Mouse (Mus musculus) midbrain, embryonic 14.5 days (tissue): ENCODE data around the gene Hmgb1. TPM values are rescaled to one million over a fixed set of nuclear protein-coding genes. Genes with fewer than 3 reads are reported as not detected.

Experiments used
- ATAC-seq: fragments of 200-750 bp; cut with Nextera tagmentation; 2 replicates; pipeline ENCODE4 v1.8.0; 2017; ENCODE audit warnings: moderate number of reproducible peaks, moderate library complexity; ENCODE audit not compliant: low FRiP score, low TSS enrichment
- DNase-seq: peaks from one replicate; pipeline ENCODE4 v3.0.0-alpha.2; 2015
- H3K27ac ChIP-seq: fragments of 300-500 bp; sonication (generic); replicated peaks from 2 replicates; pipeline ENCODE4 v1.5.1; 2014; ENCODE audit warnings: mild to moderate bottlenecking, low read depth, low read length, moderate library complexity
- H3K27me3 ChIP-seq: fragments of 300-500 bp; sonication (generic); 2 replicates; pipeline ENCODE4 v1.6.1; 2014; ENCODE audit warnings: low read length, control low read depth, mixed read lengths; ENCODE audit not compliant: control insufficient read depth, insufficient read depth
- H3K36me3 ChIP-seq: fragments of 300-500 bp; sonication (generic); 2 replicates; pipeline ENCODE4 v1.6.1; 2014; ENCODE audit warnings: low read length, control low read depth; ENCODE audit not compliant: control insufficient read depth, insufficient read depth
- H3K4me1 ChIP-seq: fragments of 300-500 bp; sonication (generic); 2 replicates; pipeline ENCODE4 v1.6.1; 2014; ENCODE audit warnings: mild to moderate bottlenecking, antibody characterized with exemption, low read length, control low read depth; ENCODE audit not compliant: control insufficient read depth, insufficient read depth
- H3K4me2 ChIP-seq: fragments of 300-500 bp; sonication (generic); 2 replicates; pipeline ENCODE4 v1.6.1; 2014; ENCODE audit warnings: mild to moderate bottlenecking, low read length, moderate library complexity
- H3K4me3 ChIP-seq: fragments of 300-500 bp; sonication (generic); replicated peaks from 2 replicates; pipeline ENCODE4 v1.5.1; 2014; ENCODE audit warnings: low read depth, low read length
- H3K9ac ChIP-seq: fragments of 300-500 bp; sonication (generic); replicated peaks from 2 replicates; pipeline ENCODE4 v1.6.1; 2014; ENCODE audit warnings: mild to moderate bottlenecking, low read length, moderate library complexity
- H3K9me3 ChIP-seq: fragments of 300-500 bp; sonication (generic); 2 replicates; pipeline ENCODE4 v1.6.1; 2016; ENCODE audit warnings: low read length, control low read depth, mixed read lengths; ENCODE audit not compliant: control insufficient read depth
- WGBS: fragments of 180-500 bp; shearing (Covaris S2); extraction: QIAGEN DNeasy Blood & Tissue Kit; methylation state at CpG from one replicate; pipeline ENCODE4 v1.1.7; 2014; 5-methylcytosine and 5-hydroxymethylcytosine counted together
- polyA plus RNA-seq: library from polyadenylated mRNA; unstranded; fragments of >200 nt; fragmentation: Nextera tagmentation; extraction: Ambion mirVana; gene quantifications from 2 replicates; pipeline ENCODE4 v1.2.1, GENCODE M21; 2014

Hmgb1 gene
- polyA plus RNA-seq, 1 experiment from 2014 or later = 947 TPM

GRCm38 (mm10) chr5:149036920-149037319 lies 147.4 kb downstream of the Hmgb1 start:
- Histone ChIP-seq H3K4me1 (no peaks in the 10 kb centered on the region), H3K9ac (no peak overlapping the region), H3K4me2 (no peak overlapping the region), H3K36me3 (no peaks in the 10 kb centered on the region), H3K4me3 (no peak overlapping the region), H3K9me3 (peaks cover 5% of the 10 kb centered on the region; the same call in 1 of the 2 replicates), H3K27me3 (no peaks in the 10 kb centered on the region), H3K27ac (no peak overlapping the region)
- DNase-seq (no peak), ATAC-seq (no peak)
- WGBS = 94% methylated on average over 3 of the region's 3 CpGs

GRCm38 (mm10) chr5:149032438-149032837 lies 151.9 kb downstream of the Hmgb1 start:
- DNase-seq (no peak), ATAC-seq (no peak)
- Histone ChIP-seq H3K36me3 (no peaks in the 10 kb centered on the region), H3K4me1 (peaks cover 10% of the 10 kb centered on the region; the same call in 1 of the 2 replicates), H3K4me3 (no peak overlapping the region), H3K27me3 (no peaks in the 10 kb centered on the region), H3K4me2 (no peak overlapping the region), H3K9me3 (peaks cover 5% of the 10 kb centered on the region; the same call in 1 of the 2 replicates), H3K27ac (no peak overlapping the region), H3K9ac (no peak overlapping the region)
- 95% methylated on average over 4 of the region's 4 CpGs for WGBS

GRCm38 (mm10) chr5:149031199-149031750 lies 153.0 kb downstream of the Hmgb1 start:
- DNase-seq (peak; percentile 87), ATAC-seq (peak; percentile 76; the same call in 1 of the 2 replicates)
- H3K36me3 ChIP-seq = no peaks in the 10 kb centered on the region
- H3K27me3 ChIP-seq = no peaks in the 10 kb centered on the region
- H3K4me3 ChIP-seq = peak overlapping the region; percentile 24
- H3K4me1 ChIP-seq = peaks cover 10% of the 10 kb centered on the region; the same call in 1 of the 2 replicates
- no peaks in the 10 kb centered on the region for H3K9me3 ChIP-seq
- peak overlapping the region; percentile 48 for H3K9ac ChIP-seq
- H3K27ac ChIP-seq = peak overlapping the region; percentile 80
- WGBS = 2% methylated on average over 30 of the region's 30 CpGs
- peak overlapping the region; percentile 54 for H3K4me2 ChIP-seq

- Histone ChIP-seq H3K36me3 (no peaks in the 10 kb centered on the region), H3K9me3 (no peaks in the 10 kb centered on the region), H3K9ac (no peak overlapping the region), H3K27me3 (no peaks in the 10 kb centered on the region), H3K4me2 (no peak overlapping the region), H3K4me1 (peaks cover 10% of the 10 kb centered on the region; the same call in 1 of the 2 replicates), H3K27ac (no peak overlapping the region), H3K4me3 (no peak overlapping the region)
- WGBS = 66% methylated on average over 2 of the region's 2 CpGs
- no peak for ATAC-seq
- no peak for DNase-seq
Measured at GRCm38 (mm10) chr5:149030103-149030502, 154.2 kb downstream of the Hmgb1 start.

GRCm38 (mm10) chr5:149028394-149028793 lies 155.9 kb downstream of the Hmgb1 start:
- H3K27me3 ChIP-seq = no peaks in the 10 kb centered on the region
- DNase-seq (no peak), ATAC-seq (no peak)
- 84% methylated on average over 5 of the region's 5 CpGs for WGBS
- H3K9me3 ChIP-seq = no peaks in the 10 kb centered on the region
- H3K36me3 ChIP-seq = no peaks in the 10 kb centered on the region
- H3K4me3 ChIP-seq = no peak overlapping the region
- no peak overlapping the region for H3K27ac ChIP-seq
- H3K4me1 ChIP-seq = peaks cover 10% of the 10 kb centered on the region; the same call in 1 of the 2 replicates
- no peak overlapping the region for H3K9ac ChIP-seq
- no peak overlapping the region for H3K4me2 ChIP-seq

- H3K4me1 ChIP-seq = peaks cover 10% of the 10 kb centered on the region; the same call in 1 of the 2 replicates
- H3K9me3 ChIP-seq = no peaks in the 10 kb centered on the region
- H3K4me2 ChIP-seq = no peak overlapping the region
- no peaks in the 10 kb centered on the region for H3K36me3 ChIP-seq
- ATAC-seq (no peak), DNase-seq (no peak)
- no peaks in the 10 kb centered on the region for H3K27me3 ChIP-seq
- H3K27ac ChIP-seq = no peak overlapping the region
- no peak overlapping the region for H3K9ac ChIP-seq
- 83% methylated on average over 8 of the region's 8 CpGs for WGBS
- no peak overlapping the region for H3K4me3 ChIP-seq
Measured at GRCm38 (mm10) chr5:149027389-149027788, 156.9 kb downstream of the Hmgb1 start.

GRCm38 (mm10) chr5:149021120-149021519 lies 163.2 kb downstream of the Hmgb1 start:
- H3K4me2 ChIP-seq = no peak overlapping the region
- DNase-seq = no peak
- no peaks in the 10 kb centered on the region for H3K4me1 ChIP-seq
- H3K27ac ChIP-seq = no peak overlapping the region
- H3K36me3 ChIP-seq = no peaks in the 10 kb centered on the region
- 72% methylated on average over 7 of the region's 7 CpGs for WGBS
- H3K9ac ChIP-seq = no peak overlapping the region
- no peaks in the 10 kb centered on the region; the same call in 1 of the 2 replicates for H3K27me3 ChIP-seq
- H3K9me3 ChIP-seq = no peaks in the 10 kb centered on the region
- ATAC-seq = no peak
- H3K4me3 ChIP-seq = no peak overlapping the region

- no peak for ATAC-seq
- no peaks in the 10 kb centered on the region; the same call in 1 of the 2 replicates for H3K27me3 ChIP-seq
- DNase-seq = no peak
- no peak overlapping the region for H3K9ac ChIP-seq
- H3K4me3 ChIP-seq = no peak overlapping the region
- H3K9me3 ChIP-seq = no peaks in the 10 kb centered on the region
- H3K4me2 ChIP-seq = peak overlapping the region; percentile 17; the same call in 1 of the 2 replicates
- no peak overlapping the region for H3K27ac ChIP-seq
- H3K36me3 ChIP-seq = no peaks in the 10 kb centered on the region
- no peaks in the 10 kb centered on the region for H3K4me1 ChIP-seq
- 74% methylated on average over 16 of the region's 16 CpGs for WGBS
Measured at GRCm38 (mm10) chr5:149020681-149021062, 163.6 kb downstream of the Hmgb1 start.

- Histone ChIP-seq H3K4me1 (no peaks in the 10 kb centered on the region), H3K36me3 (no peaks in the 10 kb centered on the region), H3K4me3 (no peak overlapping the region), H3K9me3 (no peaks in the 10 kb centered on the region), H3K4me2 (peak overlapping the region; percentile 17; the same call in 1 of the 2 replicates), H3K27ac (no peak overlapping the region), H3K27me3 (no peaks in the 10 kb centered on the region; the same call in 1 of the 2 replicates), H3K9ac (no peak overlapping the region)
- WGBS = 61% methylated on average over 18 of the region's 18 CpGs
- DNase-seq = no peak
- no peak for ATAC-seq
Measured at GRCm38 (mm10) chr5:149020059-149020680, 164.1 kb downstream of the Hmgb1 start.
